Mouse (Mus musculus) layer of hippocampus, adult 9-10 months (tissue): ENCODE results near the gene Gm17542.
"Not testable (repeated sequence)": the region's sequence is repeated elsewhere in the genome, so short reads cannot be mapped to it uniquely, and the experiment has no call there.

Experiments used
- DNase-seq: peaks from one replicate; pipeline ENCODE4 v3.0.0; 2022; ENCODE audit warnings: low spot score

Gm17542 gene

GRCm38 (mm10) chr10:58718110-58718509 is at the start of gene Gm17542:
Gene Gm17542 (minus strand): TSS chr10:58718210.
- DNase-seq: not testable (repeated sequence)

- DNase-seq: no peak
Measured at GRCm38 (mm10) chr10:58739779-58740178, 21.8 kb upstream of the Gm17542 start.

DNA sequence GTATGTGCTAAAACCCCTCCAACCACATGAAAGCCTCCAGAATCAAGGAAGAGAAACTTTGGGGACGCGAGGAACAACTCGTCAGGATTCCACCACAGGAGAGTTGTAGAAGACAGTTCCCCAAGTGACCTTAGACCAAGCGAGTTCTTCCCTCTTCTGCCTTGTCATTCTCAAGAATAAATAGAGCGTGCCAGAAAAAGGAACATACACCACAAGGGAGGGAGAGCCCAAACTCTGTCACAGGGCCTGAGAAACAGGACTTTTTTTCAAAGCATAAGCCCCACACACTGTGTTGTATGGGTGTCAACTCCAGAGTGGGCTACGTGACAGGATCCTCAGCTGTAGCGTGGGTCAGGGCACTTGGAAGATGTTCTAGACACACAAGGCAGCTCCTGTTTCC is 20.1 kb upstream of the Gm17542 start:
- DNase-seq: no peak

- no peak for DNase-seq
Measured at GRCm38 (mm10) chr10:58714789-58715148, 3.2 kb downstream of the Gm17542 start.

DNA sequence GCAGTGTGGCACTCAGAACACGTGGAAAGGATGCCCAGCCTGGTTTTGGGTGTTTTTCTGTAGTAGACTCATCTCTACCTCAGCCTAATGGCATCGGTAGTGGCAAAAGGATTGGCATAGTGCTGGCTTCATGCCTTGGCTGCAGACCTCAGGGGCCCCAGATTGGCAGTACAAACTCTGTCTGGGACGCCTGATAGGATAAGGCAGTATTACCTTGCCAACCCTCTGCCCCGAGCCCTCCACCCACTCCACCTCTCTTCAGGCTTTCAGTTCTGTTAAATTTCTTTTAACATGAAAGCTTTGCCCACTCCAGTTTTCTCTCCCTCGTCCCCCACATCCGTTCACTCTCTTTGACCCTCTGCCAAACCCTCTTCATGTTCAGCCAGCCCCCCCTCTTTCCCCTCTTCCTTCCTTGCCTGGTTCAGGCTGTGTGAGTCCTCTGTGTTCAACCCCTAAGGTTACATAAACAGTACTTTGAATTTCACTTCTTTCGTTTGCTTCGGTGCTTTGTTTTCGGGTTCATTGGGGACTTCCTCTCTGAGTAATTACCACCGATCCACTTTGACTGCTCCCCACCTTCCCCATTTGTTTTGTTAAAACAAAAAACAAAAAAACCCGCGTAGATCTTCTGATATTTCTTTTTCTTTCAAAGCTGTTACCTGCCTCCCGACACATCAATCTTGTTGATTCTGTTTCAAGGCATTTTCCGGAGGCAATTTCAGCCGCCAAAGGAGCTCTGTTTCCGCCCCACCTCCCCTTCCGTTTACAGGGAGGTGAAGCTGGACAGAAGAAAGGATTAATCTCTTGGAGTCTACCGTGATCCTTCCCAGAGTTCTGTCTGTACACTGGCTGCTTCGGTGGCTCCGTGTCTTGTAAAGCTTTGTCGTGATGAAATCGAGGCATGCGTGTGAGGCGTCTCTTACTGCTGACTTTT is 3.9 kb downstream of the Gm17542 start:
- DNase-seq: no peak

DNA sequence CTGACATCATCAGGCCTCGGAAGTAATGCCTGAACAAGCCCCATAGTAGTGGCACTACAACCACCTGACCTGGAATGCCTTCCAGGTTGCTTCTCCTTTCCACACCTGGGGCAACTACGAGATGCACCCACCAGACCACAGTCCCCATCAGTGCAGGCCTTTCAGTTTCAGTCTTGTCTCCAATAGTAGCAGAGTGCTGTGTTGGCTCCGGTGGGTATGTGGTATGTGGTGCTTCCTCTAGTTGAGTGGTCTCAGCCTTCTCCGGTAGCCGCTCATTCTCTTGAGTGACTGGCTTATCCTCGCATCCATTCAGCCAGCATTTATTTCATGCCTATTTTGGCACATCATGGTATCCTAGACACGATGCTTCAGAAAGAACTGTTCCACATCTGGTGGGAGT is 4.8 kb downstream of the Gm17542 start:
- no peak for DNase-seq

DNA sequence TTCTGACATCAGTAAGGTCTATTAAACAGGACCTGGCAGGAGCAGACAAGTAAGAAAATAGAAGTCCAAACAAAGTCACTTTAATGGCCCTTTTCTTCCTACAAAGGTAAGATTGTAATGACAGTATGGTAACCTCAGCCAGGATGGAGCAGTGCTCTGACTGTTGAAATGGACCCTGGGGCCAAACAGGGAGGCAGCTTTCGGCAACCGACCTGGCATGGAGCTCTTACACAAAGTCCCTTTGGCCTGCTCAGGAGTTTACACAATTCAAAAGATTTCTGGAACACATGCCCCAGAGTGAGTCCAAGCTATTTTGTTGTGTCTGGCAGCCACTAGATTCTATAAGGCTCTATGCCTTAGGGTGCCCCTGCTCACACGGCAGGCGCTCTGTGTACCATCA is 9.0 kb downstream of the Gm17542 start:
- DNase-seq: no peak

- DNase-seq: no peak
Measured at GRCm38 (mm10) chr10:58700578-58700977, 17.4 kb downstream of the Gm17542 start.

- DNase-seq: no peak
Measured at GRCm38 (mm10) chr10:58700160-58700559, 17.9 kb downstream of the Gm17542 start.

DNA sequence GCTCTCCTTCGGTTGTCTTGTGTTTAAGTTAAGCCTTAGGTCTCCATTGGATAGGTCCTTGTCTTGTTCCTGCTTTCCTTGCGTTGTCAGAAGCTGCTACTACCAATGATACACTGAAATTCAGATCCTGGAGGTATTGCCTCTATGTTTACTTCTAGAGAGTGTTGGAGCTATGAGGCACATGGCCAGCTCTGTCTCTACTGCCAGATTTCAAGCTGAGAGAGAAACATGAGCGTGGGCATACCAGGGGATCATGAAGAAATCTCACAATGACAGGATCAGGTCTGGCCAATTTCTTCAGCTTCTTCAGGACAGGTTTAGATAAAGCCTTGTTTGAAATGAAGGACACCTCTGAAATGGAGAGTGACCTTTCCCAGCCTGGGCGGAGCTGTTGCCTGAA is 19.1 kb downstream of the Gm17542 start:
- no peak for DNase-seq

- no peak for DNase-seq
Measured at GRCm38 (mm10) chr10:58691051-58691450, 27.0 kb downstream of the Gm17542 start.

DNA sequence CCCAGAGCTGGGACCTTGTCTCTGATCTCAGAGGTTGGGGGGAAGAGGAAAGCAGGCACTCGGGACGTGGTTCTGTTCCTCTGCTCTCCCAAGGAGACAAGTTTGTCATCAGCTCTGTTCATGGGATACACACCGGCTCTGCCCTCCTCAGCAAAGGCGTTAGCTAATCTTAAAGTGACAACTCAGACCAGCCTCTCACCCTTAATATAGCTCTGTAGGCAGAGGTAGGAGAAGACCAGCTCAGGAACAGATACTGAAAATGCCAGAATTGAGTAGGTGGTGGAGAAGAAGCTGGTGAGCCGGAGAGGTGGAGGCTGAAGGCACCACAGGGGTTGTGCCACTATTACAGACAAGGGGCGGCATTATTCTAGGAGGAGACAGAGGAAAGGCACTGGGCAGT is 38.7 kb downstream of the Gm17542 start:
- no peak for DNase-seq

DNA sequence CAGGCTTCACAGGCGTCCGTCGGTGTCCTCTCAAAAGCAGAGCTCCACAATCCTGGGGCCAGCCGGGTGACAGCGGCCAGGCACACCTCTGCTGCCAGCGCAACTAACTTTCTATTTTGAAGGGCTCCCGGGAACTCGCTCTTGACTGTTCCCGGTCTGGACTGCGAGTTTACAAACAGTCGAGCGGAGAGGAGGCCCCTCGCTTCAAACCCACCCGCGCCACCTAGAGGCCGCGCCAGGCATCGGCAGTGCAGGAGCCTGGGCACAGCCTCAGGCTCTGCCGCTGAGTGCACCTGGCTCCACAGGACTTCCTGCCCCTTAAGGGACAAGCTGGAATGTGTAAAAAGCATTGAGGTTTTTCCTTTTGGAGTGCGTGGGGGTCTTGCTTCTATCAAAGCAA is 42.5 kb downstream of the Gm17542 start, which contains the start of gene Edar:
Gene Edar, minus strand, starts transcription at position 122 of the 400 bp plus-strand sequence.
- DNase-seq: peak; percentile 16

DNA sequence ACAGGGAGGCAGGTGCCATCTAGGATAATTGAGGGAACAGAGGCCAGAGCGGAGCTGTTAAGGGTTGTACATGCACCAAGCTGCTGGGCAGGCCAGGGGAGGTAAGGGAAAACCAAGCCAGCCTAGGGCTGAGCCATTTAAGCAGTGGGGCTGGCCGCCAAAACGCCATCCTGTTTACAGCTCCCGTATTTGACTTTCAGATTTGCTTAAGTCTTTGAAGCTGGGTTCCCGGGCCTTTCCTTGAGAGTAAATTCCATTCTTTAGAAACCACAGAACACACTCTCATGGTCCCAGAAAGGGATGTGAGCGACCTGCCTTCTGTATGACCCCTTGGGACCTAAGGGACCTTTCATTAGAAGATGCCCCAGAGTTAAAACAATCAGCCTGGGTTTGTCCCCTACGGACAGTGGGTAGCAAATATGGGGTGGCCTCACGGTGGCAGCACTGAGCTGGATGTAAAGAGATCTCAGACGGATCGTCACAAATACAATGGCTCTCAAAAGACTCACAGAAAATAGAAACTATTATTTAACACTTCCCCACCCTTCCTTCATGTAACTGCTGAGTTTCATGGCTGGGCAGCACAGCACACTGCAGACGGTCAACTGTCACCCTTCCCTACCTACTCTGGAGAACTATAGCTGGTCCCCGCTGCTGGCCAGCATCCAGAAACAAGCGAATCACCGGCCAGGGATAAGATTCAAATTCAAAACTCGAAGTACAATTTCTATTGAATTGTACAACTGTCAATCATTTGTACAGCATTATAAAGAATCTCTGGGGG is 44.5 kb downstream of the Gm17542 start:
- peak; percentile 76 for DNase-seq

DNA sequence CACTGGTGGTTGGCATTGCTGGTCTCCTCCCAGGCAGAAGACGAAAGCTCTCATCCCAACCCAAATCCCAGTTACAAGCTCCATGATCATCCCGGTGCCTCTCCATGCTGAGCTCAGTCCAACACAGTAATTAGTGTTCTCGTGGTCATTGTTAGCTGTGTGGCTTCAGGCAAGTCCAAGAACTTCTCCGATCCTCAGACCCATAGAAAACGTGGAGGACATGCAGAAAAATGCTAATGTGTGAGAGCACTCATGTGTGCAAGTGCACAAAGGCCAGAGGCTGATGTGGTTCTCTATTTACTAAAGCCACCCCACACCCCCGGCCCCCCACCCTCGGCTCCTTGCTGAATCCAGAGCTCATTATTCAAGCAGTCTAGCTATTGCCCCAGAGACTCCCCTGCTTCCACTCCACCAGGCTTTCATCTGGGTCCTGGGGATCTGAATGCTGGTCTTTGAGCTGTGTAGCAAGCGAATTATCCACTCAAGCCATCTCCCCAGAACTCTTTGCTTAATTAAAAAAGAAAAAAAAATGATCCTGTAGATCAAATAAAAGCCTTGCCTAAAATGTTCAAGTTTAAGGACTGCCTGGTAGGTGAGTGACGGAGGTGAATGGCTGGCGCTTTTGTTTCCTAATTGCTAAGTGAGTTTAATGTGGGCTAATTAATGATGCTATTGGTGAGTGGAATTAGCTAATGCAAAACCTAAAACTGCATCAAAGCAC is 45.3 kb downstream of the Gm17542 start:
- no peak for DNase-seq

DNA sequence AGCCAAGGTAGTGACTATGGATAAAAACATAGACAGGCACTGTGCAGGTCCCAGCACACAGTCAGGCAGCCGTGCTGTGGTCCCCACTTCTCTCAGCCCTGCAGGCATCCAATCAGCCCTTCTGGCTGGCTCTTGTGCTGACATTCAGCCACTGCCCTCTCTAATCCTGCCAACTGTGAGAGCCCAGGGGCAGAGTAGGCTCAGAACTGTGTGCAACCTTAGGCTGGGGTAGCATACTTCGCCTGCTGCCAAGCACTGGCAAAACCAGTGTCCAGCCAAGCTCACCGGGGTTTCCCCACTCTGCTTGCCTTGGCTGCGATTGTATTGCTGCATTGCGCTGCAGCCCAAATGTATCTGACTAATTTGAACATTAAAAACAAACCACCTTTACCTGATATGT is 54.1 kb downstream of the Gm17542 start:
- no peak for DNase-seq
